Mouse (Mus musculus) lung, adult 2 months (tissue): ENCODE data around the gene Wdr45b.

Experiments
- CTCF ChIP-seq: fragments of 200-500 bp; IDR thresholded peaks from 2 replicates; pipeline ENCODE4 v1.5.1; 2011; ENCODE audit warnings: mild to moderate bottlenecking, low read length, control low read depth; ENCODE audit not compliant: insufficient read depth
- POLR2A ChIP-seq: fragments of 200-500 bp; IDR thresholded peaks from 2 replicates; pipeline ENCODE4 v1.6.1; 2011; ENCODE audit warnings: low read depth, mild to moderate bottlenecking, control low read depth, low read length, borderline replicate concordance; ENCODE audit errors: extremely low read depth

DNA sequence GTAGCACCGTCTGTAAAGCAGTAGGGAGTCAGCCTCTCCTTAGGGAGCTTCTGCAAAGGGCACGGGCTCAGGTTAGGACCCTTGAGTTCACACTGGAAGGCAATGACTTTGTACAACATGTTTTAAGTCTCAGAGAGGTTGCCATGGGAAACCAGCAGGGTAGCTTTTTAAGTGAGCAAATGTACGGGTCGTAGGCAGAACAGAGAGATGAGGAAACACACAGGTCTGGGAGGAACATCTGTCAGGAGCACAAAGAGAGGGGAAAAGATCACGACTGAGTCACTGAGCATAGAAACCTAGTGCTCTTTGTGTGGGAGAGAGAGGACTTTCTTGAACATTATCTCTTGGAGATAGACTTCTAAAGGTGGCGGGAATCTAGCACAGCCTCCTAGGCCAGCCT, 26.0 kb upstream of the Wdr45b start:
- TF ChIP-seq POLR2A (no peak), CTCF (no peak)
